Mouse (Mus musculus): ENCODE results near the gene Sorl1.

- TF ChIP-seq CTCF (conservative IDR thresholded peaks at IDR 0.05 in 1 of 2, IDR thresholded peaks at IDR 0.05 in 1 of 2; ENCODE audit: low read depth in 2 of 2, low read length in 2 of 2) (no peak), GABPA (IDR thresholded peaks at IDR 0.05; ENCODE audit: insufficient replicate concordance, low read depth, low read length) (no peak), SMC3 (IDR thresholded peaks at IDR 0.05; ENCODE audit: low read depth, low read length) (no peak), ZC3H11A (IDR thresholded peaks at IDR 0.05; ENCODE audit: low read depth, low read length) (no peak), MAX (IDR thresholded peaks at IDR 0.05; ENCODE audit: low read length) (no peak), MAZ (IDR thresholded peaks at IDR 0.05; ENCODE audit: low read depth, low read length) (no peak), JUND (conservative IDR thresholded peaks at IDR 0.05; ENCODE audit: low read depth, low read length) (no peak), KAT2A (IDR thresholded peaks at IDR 0.05; ENCODE audit: insufficient replicate concordance, low read length) (no peak), TCF12 (IDR thresholded peaks at IDR 0.05; ENCODE audit: low read depth, low read length) (no peak), MXI1 (IDR thresholded peaks at IDR 0.05; ENCODE audit: low read depth, low read length) (no peak), CHD1 (IDR thresholded peaks at IDR 0.05; ENCODE audit: low read depth, low read length) (no peak), EP300 (IDR thresholded peaks at IDR 0.05; ENCODE audit: low read length) (no peak), RCOR1 (conservative IDR thresholded peaks at IDR 0.05; ENCODE audit: low read depth, low read length) (no peak), POLR2A (IDR thresholded peaks at IDR 0.05; ENCODE audit: low read depth, low read length) (no peak)
Observed at GRCm38 (mm10) chr9:41995278-41995677, 128.8 kb downstream of the Sorl1 start.

Measured in CH12.LX (cell line).